Mouse (Mus musculus): ENCODE data around the gene Vps37c. TPM values are rescaled to one million over a fixed set of nuclear protein-coding genes. Genes with fewer than 3 reads are reported as not detected.

Vps37c gene
- polyA plus RNA-seq, 1 experiment, result 30.0 TPM

- TF ChIP-seq CTCF (conservative IDR thresholded peaks at IDR 0.05; ENCODE audit: insufficient read depth, insufficient read length, low read depth, low read length) (no peak), POLR2A (IDR thresholded peaks at IDR 0.05; ENCODE audit: low read depth, low read length) (no peak)
- Histone ChIP-seq H3K4me1 (ENCODE audit: control insufficient read depth, insufficient read depth, low read length) (peaks cover 11% of the 10 kb centered on the region), H3K27ac (ENCODE audit: insufficient read depth, low read depth, low read length) (no peak overlapping the region), H3K4me3 (ENCODE audit: insufficient read depth, low read depth, low read length) (no peak overlapping the region), H3K27me3 (replicated peaks; ENCODE audit: control insufficient read depth, insufficient read depth, low read length) (no peaks in the 10 kb centered on the region), H3K36me3 (ENCODE audit: control insufficient read depth, insufficient read depth, low read length) (no peaks in the 10 kb centered on the region)
- 67% methylated on average over 13 of the region's 13 CpGs for WGBS
- no peak for DNase-seq
Observed at GRCm38 (mm10) chr19:10707087-10707875, 18.7 kb downstream of the Vps37c start.

GRCm38 (mm10) chr19:10707881-10708280, 19.3 kb downstream of the Vps37c start:
- no peaks in the 10 kb centered on the region for H3K27me3 ChIP-seq (replicated peaks; ENCODE audit: control insufficient read depth, insufficient read depth, low read length)
- peaks cover 11% of the 10 kb centered on the region for H3K4me1 ChIP-seq (ENCODE audit: control insufficient read depth, insufficient read depth, low read length)
- no peak for TF ChIP-seq POLR2A (IDR thresholded peaks at IDR 0.05; ENCODE audit: low read depth, low read length)
- no peak for TF ChIP-seq CTCF (conservative IDR thresholded peaks at IDR 0.05; ENCODE audit: insufficient read depth, insufficient read length, low read depth, low read length)
- no peaks in the 10 kb centered on the region for H3K36me3 ChIP-seq (ENCODE audit: control insufficient read depth, insufficient read depth, low read length)
- no peak for DNase-seq
- 91% methylated on average over 1 of the region's 1 CpGs for WGBS
- no peak overlapping the region for H3K4me3 ChIP-seq (ENCODE audit: insufficient read depth, low read depth, low read length)
- no peak overlapping the region for H3K27ac ChIP-seq (ENCODE audit: insufficient read depth, low read depth, low read length)

GRCm38 (mm10) chr19:10708900-10709299, 20.4 kb downstream of the Vps37c start:
- DNase-seq, result no peak
- Histone ChIP-seq H3K4me3 (ENCODE audit: insufficient read depth, low read depth, low read length) (no peak overlapping the region), H3K4me1 (ENCODE audit: control insufficient read depth, insufficient read depth, low read length) (peaks cover 11% of the 10 kb centered on the region), H3K27ac (ENCODE audit: insufficient read depth, low read depth, low read length) (no peak overlapping the region), H3K36me3 (ENCODE audit: control insufficient read depth, insufficient read depth, low read length) (no peaks in the 10 kb centered on the region), H3K27me3 (replicated peaks; ENCODE audit: control insufficient read depth, insufficient read depth, low read length) (no peaks in the 10 kb centered on the region)
- TF ChIP-seq POLR2A (IDR thresholded peaks at IDR 0.05; ENCODE audit: low read depth, low read length) (no peak), CTCF (conservative IDR thresholded peaks at IDR 0.05; ENCODE audit: insufficient read depth, insufficient read length, low read depth, low read length) (no peak)
- 74% methylated on average over 6 of the region's 6 CpGs for WGBS

GRCm38 (mm10) chr19:10709360-10710087, 21.0 kb downstream of the Vps37c start:
- Histone ChIP-seq H3K27ac (ENCODE audit: insufficient read depth, low read depth, low read length) (no peak overlapping the region), H3K27me3 (replicated peaks; ENCODE audit: control insufficient read depth, insufficient read depth, low read length) (no peaks in the 10 kb centered on the region), H3K36me3 (ENCODE audit: control insufficient read depth, insufficient read depth, low read length) (no peaks in the 10 kb centered on the region), H3K4me3 (ENCODE audit: insufficient read depth, low read depth, low read length) (no peak overlapping the region), H3K4me1 (ENCODE audit: control insufficient read depth, insufficient read depth, low read length) (peaks cover 11% of the 10 kb centered on the region)
- TF ChIP-seq CTCF (conservative IDR thresholded peaks at IDR 0.05; ENCODE audit: insufficient read depth, insufficient read length, low read depth, low read length) (peak; percentile 98), POLR2A (IDR thresholded peaks at IDR 0.05; ENCODE audit: low read depth, low read length) (no peak)
- peak; percentile 96 for DNase-seq
- WGBS, result 18% methylated on average over 8 of the region's 8 CpGs

- Histone ChIP-seq H3K27ac (ENCODE audit: insufficient read depth, low read depth, low read length) (no peak overlapping the region), H3K4me1 (ENCODE audit: control insufficient read depth, insufficient read depth, low read length) (peaks cover 11% of the 10 kb centered on the region), H3K36me3 (ENCODE audit: control insufficient read depth, insufficient read depth, low read length) (no peaks in the 10 kb centered on the region), H3K27me3 (replicated peaks; ENCODE audit: control insufficient read depth, insufficient read depth, low read length) (no peaks in the 10 kb centered on the region), H3K4me3 (ENCODE audit: insufficient read depth, low read depth, low read length) (no peak overlapping the region)
- WGBS, result 58% methylated on average over 9 of the region's 9 CpGs
- peak; percentile 76 for DNase-seq
- TF ChIP-seq POLR2A (IDR thresholded peaks at IDR 0.05; ENCODE audit: low read depth, low read length), result no peak
- TF ChIP-seq CTCF (conservative IDR thresholded peaks at IDR 0.05; ENCODE audit: insufficient read depth, insufficient read length, low read depth, low read length), result peak; percentile 74
Observed at GRCm38 (mm10) chr19:10710088-10710511, 21.6 kb downstream of the Vps37c start.

GRCm38 (mm10) chr19:10710751-10711150, 22.2 kb downstream of the Vps37c start:
- Histone ChIP-seq H3K27ac (ENCODE audit: insufficient read depth, low read depth, low read length) (no peak overlapping the region), H3K27me3 (replicated peaks; ENCODE audit: control insufficient read depth, insufficient read depth, low read length) (no peaks in the 10 kb centered on the region), H3K36me3 (ENCODE audit: control insufficient read depth, insufficient read depth, low read length) (no peaks in the 10 kb centered on the region), H3K4me1 (ENCODE audit: control insufficient read depth, insufficient read depth, low read length) (peaks cover 13% of the 10 kb centered on the region), H3K4me3 (ENCODE audit: insufficient read depth, low read depth, low read length) (no peak overlapping the region)
- DNase-seq, result no peak
- WGBS, result 97% methylated on average over 4 of the region's 4 CpGs
- TF ChIP-seq CTCF (conservative IDR thresholded peaks at IDR 0.05; ENCODE audit: insufficient read depth, insufficient read length, low read depth, low read length) (no peak), POLR2A (IDR thresholded peaks at IDR 0.05; ENCODE audit: low read depth, low read length) (no peak)

- peaks cover 13% of the 10 kb centered on the region for H3K4me1 ChIP-seq (ENCODE audit: control insufficient read depth, insufficient read depth, low read length)
- no peak for TF ChIP-seq CTCF (conservative IDR thresholded peaks at IDR 0.05; ENCODE audit: insufficient read depth, insufficient read length, low read depth, low read length)
- TF ChIP-seq POLR2A (IDR thresholded peaks at IDR 0.05; ENCODE audit: low read depth, low read length), result no peak
- H3K27ac ChIP-seq (ENCODE audit: insufficient read depth, low read depth, low read length), result no peak overlapping the region
- no peak overlapping the region for H3K4me3 ChIP-seq (ENCODE audit: insufficient read depth, low read depth, low read length)
- DNase-seq, result no peak
- H3K36me3 ChIP-seq (ENCODE audit: control insufficient read depth, insufficient read depth, low read length), result no peaks in the 10 kb centered on the region
- H3K27me3 ChIP-seq (replicated peaks; ENCODE audit: control insufficient read depth, insufficient read depth, low read length), result no peaks in the 10 kb centered on the region
- whole genome bisulfite sequencing, result 89% methylated on average over 7 of the region's 7 CpGs
Observed at GRCm38 (mm10) chr19:10712194-10712593, 23.7 kb downstream of the Vps37c start.
